Mouse (Mus musculus): Measurements from ENCODE around the gene Cds1.
"Not testable (repeated sequence)": the region's sequence is repeated elsewhere in the genome, so short reads cannot be mapped to it uniquely, and the experiment has no call there.

Cds1 gene

DNA sequence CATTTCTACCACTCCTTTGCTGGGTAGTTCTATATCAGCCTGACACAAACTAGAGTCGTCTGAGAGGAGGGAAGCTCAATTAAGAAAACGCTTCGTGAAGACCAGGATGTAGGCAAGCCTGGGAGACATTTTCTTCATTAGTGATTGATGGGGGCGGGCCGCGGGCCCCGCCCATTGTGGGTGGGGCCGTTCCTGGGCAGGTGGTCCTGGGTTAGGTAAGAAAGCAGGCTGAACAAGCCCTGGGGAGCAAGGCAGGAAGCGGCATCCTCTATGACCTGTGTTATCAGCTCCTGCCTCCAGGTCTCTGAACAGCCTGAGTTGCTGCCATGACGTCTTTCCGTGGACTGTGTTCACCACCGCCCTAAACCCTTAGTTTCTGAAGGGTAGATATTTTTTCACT, 62.5 kb downstream of the Cds1 start:
- no peak for DNase-seq (ENCODE audit: low spot score in 2 of 2)

DNA sequence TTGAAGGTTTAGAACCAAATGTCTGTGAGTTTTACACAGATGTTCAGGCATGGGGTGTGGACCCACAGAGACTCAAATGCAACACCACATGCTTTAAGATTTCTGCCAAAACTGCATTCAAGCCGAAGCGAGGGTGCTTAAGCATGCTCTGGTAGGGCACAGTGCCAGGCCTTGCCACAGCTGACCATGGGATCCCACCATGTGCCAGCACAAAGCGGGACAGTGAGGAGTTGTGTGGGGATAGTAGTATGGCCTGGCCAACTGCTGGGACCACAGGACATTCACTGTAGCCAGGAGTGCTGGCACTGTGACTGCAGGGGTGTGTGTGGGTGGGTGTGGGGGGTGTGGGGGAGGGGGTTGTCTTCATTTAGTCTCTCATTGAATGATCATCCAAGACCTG, 64.0 kb downstream of the Cds1 start:
- DNase-seq (ENCODE audit: low spot score in 2 of 2) = no peak

DNA sequence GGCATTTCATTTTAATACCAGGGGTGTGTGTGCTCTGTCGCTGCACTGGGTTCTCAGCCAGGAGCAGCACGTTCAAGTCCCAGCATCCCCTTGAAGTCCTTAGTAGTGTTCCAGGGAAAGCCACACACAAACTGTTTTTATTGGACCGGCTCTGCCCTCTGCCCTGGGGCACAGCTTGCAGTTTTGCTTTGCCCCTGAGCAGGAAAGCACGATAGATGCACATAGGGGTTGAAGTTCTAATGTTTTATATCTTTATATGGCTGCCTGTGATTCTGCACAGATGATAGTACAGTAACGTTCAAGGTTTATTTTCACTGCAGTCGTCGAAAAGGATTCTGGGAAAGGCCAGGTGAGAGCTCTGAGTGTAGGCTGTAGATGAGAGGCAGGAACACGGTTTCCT, 65.2 kb downstream of the Cds1 start:
- no peak for DNase-seq (ENCODE audit: low spot score in 2 of 2)

DNA sequence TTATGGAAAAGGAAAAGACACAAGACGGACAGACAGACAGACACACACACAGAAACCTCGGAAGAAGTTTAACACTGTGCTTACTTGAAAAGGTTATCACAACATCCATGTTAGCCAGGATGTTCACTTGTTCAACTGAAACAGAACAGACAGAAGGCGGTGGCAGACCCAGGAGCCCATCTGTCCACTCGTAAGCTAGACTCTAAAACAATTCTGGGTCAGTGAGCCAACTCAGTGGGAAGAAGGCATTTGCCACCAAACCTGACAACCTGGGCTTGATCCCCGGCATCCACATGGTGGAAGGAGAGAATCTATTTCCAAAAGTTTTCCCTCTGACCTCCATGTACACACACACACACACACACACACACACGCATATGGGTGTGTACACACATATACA, 67.1 kb downstream of the Cds1 start:
- DNase-seq (ENCODE audit: low spot score in 2 of 2) = no peak

DNA sequence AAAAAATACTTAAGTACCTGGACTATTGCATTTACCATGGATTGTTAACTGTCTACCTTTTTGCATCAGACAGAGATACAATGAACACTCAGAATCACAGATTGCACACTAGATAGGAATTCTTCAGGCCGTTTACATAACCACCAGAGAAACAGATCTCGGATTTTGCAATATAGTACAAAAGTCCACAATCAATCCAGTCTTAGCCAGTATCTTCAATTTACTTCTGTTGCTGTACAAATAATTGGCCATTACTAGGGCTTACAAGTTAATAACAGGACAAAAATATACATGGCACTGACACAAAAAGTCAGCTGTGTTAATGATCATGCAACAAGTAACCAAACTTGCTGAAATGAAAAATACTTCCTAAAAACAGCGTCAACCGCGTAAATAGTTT, 68.1 kb downstream of the Cds1 start:
- no peak for DNase-seq (ENCODE audit: low spot score in 2 of 2)

DNA sequence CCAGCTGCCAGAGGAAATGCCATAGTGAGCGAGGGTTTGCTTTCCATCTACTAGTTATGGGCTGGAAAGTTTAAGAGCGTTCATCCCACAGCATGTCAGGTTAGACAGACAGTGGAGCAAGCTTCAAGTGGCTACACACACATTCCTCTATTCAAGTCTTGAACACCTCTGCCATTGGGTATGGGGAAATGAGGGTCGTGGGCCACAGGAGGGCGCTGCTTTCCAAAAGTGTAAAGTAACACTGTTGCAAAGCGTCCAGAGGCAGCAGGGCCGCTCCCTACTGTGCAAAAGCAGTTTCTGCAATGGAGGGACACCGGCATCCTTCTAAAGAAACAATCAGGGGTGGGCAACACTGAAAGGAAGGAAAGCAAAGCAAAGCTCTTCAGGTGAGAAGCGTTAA, 68.9 kb downstream of the Cds1 start:
- DNase-seq (ENCODE audit: low spot score in 2 of 2) = no peak

DNA sequence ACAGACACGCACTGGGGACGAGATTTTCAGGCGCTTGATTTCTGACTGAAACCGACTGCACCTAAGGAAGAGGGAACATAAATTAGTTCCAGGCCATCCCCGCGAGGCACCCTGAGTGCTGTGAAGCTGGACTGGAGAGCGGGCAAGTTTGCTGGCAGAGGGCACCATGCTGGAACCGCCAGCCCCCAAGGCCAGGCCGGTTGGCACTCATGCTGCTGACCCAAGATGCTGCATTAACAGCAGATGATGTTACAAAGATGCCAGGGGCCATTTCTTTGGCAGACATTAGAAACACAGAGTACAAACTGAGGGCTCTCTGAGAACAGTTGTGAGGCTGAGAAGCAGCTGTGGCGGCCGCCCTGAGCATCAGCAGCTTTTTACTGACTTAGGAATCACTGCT, 71.3 kb downstream of the Cds1 start:
- DNase-seq (ENCODE audit: low spot score in 2 of 2) = no peak

DNA sequence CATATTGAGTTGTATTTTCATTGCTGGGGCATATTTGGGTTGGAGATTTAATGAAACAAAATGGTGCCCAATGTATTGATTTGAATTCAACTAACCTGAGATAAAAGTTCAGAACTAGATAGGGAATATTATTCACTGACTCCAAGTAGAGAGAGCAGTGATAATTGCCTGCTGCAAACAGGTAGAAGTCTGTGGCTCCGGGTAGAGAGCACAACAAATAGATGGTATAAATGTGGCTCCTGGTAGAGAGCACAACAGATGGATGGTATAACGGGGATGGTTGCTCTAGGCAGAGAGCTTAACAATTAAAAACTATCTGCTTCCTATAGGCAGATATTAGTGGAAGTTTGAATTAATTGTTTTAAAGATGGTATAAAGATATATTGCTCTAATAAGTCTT, 72.7 kb downstream of the Cds1 start:
- not testable (repeated sequence) for DNase-seq (ENCODE audit: low spot score in 2 of 2)

DNA sequence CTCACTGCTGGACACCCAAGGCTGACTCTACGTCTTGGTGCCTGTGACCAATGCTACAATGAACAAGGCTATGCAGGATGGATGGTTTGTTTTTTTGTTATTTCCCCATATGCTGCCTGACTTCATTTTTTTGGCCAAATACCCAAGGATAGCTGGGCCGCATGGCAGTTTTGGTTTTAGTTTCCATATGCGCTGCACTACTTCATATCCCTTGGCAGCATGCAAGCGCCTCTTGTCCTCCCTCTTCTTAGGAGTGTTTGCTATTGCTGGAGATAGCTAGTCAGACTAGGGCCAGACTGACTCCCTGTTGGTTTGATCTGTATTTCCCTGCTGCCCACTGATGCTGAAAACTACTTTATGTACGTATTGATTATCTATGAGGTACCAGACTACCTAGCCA, 75.5 kb downstream of the Cds1 start:
- no peak for DNase-seq (ENCODE audit: low spot score in 2 of 2)

DNA sequence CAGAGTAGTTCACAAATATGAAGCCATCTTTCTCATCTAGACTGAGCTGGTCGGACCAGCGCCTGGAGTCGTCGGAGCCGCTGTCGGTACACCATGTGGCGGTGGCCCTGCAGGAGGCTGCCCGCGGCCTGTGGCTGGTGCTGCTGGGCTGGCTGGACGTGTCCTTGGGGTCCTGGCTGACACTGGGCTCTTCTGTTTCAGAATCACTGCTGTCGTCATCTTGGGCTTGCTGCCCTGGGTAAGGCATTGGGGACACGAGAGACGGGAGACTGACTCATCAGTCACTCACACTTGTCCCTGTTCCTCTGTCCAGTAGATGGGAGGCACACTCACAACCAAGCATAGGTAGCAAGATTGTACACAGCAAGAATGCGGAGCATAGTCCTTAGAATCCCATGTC, 80.1 kb downstream of the Cds1 start:
- no peak for DNase-seq (ENCODE audit: low spot score in 2 of 2)

DNA sequence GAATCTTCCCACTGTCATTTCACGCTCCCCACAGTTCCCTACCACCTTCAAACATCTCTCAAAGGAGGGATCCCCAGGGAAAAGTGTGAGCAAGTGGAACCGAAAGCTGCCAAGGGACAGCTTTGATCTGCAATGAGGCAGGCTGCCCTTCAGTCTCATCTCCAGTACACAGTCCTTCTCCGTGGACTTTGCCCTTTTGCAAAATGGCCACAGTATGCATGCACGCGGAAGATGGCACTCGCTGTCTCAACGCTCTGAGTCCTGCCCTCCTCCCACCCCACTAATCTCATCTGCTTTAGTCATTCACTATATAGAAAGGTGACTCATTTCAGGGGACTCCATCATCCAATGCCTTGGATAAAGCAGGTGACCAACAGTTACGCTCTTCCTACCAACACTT, 81.0 kb downstream of the Cds1 start:
- DNase-seq (ENCODE audit: low spot score in 2 of 2) = no peak

DNA sequence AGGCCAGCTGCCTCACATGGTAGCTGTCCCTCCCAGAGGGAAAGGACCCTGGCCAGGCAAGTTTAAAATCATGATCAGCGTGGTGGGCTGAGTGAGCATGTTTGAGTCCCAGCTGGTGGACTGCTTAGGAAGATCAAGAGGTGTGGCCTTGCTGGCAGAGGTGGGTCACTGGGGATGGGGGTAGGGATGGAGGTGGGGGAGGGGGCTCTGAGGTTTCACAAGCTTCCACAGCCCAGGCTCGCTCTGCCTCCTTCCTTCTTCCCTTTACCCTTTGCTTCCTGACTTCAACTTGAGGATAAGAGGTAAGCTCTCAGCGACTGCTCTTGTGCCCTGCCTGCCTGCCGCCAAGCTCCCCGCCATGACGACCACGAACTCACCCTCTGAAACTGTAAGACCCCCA, 82.4 kb downstream of the Cds1 start:
- no peak for DNase-seq (ENCODE audit: low spot score in 2 of 2)

DNA sequence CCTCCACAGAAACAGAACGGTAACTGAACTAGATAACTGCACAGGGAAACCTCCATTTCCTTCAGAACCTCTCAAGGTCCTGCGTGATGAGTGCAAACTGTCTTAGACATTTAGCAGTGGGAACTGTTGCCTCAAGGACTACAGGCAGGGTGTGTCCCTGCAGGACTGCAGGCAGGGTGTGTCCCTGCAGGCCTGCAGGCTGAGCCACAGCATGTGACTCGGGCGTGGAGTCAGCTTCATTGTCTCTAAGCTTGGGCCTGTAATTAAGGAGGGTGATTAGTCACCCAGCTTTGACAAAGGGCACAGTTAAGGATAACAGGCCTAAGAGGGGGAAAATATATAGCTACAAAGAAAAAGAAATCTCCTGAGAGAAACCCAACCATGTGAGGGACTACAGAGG, 82.8 kb downstream of the Cds1 start:
- no peak for DNase-seq (ENCODE audit: low spot score in 2 of 2)

DNA sequence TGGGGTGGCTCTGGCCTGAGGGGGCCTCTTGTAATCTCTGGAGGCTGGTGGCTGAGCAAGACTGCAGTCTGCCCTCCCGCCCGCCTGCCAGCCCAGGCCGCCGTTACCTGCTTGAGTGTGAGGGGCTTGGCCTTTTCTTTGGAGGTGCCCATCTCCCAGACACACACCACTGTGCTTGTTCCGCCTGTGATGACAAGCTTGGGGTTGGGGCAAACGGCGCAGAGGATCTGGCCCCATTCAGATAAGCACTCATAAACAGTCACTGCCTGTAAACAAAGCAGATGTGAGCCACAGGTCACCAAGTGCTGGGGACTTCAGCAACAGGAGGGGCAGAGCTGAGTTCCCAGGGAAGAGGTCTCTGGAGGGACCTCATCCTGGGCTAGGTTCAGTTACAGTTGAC, 86.2 kb downstream of the Cds1 start:
- DNase-seq (ENCODE audit: low spot score in 2 of 2) = no peak

DNA sequence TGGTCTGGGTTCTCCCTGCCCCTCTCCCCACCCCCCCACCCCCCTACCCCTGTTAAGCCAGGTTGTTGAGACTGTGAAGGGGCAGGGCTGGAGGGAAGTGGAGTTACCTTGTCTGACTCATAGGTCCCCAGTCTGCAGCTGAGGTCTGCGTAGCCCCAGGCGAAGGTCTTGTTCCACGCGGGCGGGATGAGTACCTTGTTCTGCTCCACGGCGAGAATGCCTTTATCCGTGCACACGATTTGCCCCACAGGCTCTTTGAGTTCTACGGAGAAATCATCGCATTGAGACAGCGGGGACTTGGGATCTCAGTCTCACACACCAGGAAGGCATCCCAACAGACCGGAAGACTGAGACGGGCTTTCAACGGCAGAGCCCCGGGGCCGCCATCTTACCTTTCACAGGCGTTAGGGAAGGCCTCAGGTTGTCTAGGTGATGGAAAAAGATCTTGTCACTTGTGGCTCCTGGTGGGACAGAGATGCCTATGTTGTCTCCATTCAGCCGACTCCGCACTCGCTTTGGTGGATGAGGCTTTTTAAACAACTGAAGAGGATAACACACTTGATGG, 87.3 kb downstream of the Cds1 start:
- no peak for DNase-seq (ENCODE audit: low spot score in 2 of 2)

DNA sequence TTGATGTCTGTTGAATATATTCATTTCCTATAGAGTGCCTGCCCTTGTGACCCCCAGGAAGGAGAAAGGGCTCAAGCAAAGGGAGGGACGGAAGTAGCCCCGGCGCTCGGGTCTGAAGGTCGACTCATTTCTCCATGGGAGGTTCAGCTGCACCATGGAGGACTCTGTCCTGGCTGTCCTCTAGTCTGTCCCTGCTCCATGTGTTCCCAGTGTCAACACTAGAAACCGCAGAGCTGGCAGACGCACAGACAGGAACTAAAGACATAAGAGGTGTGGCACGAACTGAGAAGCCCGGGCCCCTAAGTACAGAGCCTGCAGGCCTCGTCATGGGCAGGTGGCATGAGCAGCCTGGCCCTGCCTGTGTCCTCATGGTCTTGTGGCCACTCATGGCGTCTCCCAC, 89.2 kb downstream of the Cds1 start:
- DNase-seq (ENCODE audit: low spot score in 2 of 2) = no peak

DNA sequence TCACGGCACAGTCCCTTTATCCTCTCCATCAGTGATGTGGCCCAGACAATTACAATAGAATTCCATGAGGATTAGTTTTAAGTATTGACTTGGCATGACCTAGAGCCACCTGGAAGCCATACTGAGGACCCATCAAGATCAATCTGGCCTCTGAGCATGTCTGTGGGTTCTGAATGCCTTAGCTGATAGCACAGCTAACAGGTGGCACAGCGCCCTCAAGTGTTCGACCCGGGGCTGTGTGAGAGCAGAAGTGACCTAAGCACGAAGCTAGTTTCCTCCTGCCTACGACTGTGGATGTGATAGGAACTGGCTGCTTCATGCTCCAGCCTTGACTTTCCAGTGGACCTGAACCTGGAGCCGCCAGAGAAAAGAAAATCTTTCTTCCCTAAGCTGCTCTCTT, 89.7 kb downstream of the Cds1 start:
- no peak for DNase-seq (ENCODE audit: low spot score in 2 of 2)

DNA sequence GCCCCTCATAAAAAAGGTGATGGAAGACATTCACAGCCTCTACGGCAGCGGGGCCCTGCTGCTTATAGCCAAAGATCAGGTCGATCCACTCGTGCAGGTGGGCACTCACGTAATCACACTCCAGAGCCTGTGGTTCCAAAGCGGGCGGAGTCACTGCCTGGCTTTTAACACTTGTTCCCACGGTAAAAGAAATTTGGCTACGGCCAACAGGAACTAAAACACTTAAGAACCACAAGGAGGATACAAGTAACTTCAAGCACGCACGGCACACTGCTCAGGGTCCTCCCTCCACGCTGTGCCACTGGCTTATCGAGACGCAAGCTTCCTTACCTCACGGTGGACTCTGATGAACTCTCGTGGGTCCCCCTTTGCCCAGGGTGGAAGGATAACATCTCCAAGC, 90.5 kb downstream of the Cds1 start:
- DNase-seq (ENCODE audit: low spot score in 2 of 2) = no peak

DNA sequence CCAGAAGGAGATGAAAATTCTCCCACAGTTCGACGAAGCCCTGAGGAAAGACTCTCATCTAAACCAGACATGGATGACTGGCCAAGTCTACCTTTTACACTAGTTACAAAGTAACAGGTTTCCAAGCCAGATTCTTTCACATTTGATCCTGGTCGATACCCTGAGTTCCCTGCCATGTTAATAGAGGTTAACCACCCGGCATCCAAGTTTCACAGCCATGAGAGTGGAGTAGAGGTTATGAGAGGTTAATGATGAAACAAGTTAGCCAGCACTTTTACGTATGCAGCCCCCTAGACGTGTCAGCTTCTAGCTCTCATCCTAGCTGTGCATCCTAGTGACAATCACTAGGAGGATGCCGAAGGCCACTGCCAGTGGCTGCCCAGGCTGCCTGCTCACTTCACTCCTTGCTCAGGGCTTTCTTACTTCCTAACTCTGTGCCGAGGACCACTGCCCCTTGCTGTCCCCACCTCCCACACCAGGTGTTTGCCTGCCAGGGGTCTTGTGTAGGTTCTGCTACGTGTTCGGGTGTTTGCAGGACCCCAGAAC, 94.0 kb downstream of the Cds1 start:
- no peak for DNase-seq (ENCODE audit: low spot score in 2 of 2)

DNA sequence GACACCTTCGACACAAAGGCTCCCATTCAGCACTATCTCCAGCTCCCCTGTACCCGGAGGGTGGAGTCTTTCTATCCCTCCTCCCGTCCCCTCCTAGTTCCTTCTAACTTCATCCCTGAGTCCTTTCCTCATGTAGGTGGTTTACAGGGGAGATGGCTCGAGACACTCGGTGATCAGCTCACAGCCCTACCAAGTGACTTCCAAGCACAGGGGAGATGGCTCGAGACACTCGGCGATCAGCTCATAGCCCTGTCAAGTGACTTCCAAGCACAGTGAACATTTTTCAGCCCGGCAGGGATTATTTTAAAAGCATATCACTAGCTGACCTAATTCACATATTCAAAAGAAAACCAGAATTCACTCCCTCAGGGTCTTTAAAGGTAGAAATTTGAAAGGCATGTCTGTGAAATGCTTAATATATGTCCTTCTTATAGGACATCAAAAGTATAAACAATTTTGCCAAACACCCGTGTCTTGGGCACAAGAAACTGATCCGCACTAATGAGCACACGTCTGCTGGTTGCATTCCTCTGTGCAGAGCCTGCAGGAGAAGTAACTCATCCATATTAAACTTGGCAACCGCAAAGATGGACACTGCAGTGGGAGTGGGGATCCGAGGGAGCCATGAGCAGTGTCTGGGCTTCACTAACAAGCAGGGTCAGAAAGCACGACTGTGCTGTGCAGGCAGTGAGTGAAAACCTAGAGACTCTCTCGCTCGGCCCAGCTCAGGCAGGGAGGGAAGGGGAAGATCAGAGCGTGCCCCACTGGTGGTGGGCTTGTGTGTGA, 97.0 kb downstream of the Cds1 start:
- no peak for DNase-seq (ENCODE audit: low spot score in 2 of 2)

DNA sequence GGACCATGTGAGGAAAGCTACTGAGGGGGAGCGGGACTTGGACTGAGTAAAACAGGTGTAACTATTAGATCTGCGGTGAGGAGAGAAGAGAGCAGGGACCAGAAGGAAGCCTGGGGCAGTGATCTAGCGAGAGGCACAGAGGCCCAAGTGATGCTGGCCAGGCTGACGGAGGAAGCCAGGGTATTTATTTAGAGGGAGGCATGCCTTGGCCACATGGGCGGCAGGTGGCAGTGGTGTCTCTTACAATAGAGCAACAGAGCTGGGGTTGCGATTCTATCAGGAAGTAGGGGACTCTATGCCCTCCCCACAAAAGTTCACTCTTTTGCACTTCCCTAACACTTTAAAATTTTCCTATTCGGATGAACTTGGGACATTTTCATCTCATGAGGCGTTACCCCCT, 97.7 kb downstream of the Cds1 start:
- no peak for DNase-seq (ENCODE audit: low spot score in 2 of 2)

DNA sequence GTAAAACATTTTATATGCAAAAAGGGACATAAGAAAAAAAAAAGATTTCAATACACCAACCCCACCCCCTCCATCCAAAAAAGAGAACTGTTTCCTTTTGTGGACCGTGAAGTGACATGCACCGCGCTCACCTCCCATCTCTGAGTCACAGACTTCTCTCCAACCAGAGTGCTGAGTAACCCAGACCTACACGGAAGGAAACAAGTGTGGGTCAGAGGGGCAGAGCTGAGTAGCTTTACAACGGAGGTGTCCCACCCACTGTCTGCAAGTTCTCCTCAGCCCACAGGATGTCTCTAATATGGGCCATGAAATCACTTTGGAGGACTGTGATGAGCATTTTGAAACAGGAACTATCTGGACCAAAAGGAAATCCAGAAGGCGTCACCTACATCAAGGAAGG, 99.0 kb downstream of the Cds1 start:
- no peak for DNase-seq (ENCODE audit: low spot score in 2 of 2)

DNA sequence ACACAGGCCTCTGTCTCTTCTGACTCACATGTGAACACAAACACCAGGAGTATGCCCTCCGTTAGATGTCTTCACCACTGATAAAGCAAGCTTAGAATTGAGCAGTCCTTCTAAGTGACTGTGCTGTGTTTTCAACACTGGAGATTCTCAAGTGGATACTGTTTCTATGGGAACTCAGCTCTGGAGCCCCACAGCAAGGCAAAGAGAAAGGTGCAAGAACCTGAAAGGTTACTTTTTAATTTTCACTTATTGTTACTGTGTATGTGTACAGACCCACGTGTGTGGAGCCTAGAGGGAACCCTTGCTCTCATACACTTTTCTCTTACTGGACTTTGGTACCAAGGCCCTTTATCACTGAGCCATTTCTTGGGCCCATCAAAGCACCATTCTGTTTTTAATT, 101.8 kb downstream of the Cds1 start:
- DNase-seq (ENCODE audit: low spot score in 2 of 2) = no peak
